Mouse (Mus musculus): Measurements from ENCODE around the gene Plekhh1. TPM values are rescaled to one million over a fixed set of nuclear protein-coding genes. Genes with fewer than 3 reads are reported as not detected.

Plekhh1 gene
- total RNA-seq (2015) (0.22 and 0.25 TPM in 2 replicates), total RNA-seq (2017) (0.24 and 0.25 TPM in 2 replicates)

DNA sequence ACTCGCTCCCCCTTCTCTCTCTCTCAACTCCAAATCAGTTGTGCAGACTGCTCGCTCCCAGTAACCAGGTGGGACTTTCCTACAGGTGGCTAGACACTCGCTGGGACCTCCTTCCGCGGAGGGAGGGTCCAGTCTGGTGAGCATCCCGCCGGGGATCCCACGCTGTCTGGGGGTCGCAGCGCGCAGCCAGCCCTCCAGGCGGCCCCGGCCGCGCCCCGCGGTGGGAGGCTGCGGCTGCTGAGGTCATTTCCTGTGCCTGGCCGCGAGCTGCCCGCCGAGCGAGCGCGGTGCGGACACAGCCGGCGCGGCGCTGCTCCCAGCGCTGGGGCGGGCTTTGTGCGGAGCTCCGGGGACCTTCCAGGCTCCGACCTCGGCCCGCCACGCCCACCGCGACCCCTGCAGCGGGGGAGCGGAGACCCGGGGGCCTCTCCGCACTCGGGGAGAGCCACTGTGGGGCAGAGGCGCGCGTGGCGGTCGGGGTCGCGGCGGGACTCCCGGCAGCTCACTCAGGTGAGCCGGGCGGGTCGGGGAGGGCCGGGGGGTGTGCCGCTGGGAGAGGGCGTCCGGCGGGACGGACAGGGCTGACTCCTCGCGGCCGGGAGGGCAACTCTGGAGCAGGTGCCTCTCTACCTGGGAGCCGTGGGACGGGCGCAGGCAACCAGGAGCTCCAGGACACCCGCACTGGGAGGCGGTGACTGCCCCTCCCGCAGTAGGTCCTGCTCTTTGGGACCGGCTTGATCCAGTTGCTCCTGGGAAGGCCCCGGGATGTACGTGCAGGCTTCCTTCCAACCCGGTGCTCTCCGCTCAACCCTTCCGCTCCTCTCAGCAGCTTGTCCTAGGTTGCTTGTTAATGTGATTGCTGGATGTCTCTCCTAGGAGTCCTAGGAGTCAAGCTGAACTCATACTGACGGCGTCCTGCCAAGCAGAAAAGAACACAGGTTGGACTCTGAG is at the start of gene Plekhh1:
Gene Plekhh1 (plus strand): TSS at position 253 of the 951 bp plus-strand sequence.
- ATAC-seq (replicated peaks; ENCODE audit: poor library complexity) = peak; percentile 67

DNA sequence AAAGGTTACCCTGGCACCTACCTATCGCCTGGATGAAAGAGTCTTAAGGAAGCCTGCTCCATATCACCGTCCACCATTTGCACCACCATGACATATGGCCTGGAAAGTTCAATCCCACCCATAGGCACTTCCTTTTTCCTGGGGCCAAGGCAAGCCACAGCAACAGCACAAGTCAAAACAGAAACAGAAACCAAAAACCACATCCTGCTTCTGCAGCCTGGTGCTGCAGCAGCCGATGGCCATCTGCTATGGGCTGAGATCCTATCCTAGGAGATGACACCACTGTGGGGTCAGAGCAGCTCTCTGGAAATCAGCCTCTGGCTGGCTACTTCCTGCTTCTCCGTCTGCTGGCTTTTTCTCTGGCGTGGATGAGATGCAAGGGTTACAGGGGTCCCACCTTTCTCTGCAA is 48.3 kb upstream of the Plekhh1 start:
- ATAC-seq (replicated peaks; ENCODE audit: poor library complexity) = peak; percentile 87

DNA sequence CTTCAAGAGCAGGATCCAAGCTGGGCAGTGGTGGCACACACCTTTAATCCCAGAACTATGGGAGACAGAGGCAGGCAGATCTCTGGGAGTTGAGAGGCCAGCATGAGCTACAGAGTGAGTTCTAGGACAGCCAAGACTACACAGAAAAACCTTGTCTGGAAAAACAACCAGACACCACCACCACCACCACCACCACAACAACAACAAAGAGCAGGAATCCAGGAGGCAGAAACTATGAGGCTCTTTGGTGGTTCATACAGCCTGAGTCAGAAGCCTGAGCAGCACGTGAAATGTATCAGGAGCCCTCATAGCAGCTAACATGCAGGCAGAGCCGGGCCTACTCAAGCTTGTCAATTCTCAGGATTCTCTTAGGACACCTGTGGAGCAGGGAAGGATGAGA is 47.8 kb upstream of the Plekhh1 start:
- no peak for ATAC-seq (replicated peaks; ENCODE audit: poor library complexity)

DNA sequence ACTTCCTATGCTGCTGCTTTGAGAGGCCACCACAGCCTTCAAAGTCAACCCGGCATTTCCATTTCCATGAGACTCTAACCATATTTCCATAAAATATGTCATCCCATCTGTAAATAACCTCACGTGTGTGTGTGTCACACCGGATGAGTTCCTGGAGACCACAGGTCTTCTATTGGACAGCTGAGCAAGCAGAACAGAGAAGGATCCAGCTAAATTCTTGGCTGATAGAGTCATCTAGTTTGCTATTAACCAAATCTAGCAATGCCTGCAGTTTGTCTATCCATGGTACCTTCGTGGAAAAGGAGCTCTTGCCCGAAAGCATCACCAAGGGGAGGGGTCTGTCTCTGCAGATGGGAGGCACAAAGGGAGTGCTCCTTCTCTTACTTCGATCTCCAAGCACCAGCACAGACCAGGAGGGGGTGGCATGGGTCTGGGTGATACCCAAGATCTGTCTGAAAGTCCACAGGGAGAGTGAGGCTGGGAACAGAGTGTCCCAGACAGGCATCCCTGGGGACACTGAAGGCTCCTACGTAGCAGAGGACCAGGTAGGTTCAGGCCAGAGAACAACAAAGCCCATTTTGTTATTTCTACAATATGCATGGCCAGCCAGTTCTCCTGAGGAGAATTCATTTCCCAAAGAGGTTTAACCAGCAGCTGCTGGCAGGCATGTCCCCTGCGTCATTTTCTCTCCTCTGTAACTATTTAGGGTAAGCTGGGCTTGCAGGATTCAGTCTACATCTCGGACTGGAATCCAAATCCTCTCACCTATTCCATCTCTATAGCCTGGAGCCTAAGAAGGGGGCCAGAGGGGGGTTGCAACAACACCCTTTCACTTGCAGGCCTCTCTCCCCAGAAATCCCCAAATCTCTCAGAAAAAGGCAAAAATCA is 46.8 kb upstream of the Plekhh1 start:
- ATAC-seq (replicated peaks; ENCODE audit: poor library complexity) = no peak

DNA sequence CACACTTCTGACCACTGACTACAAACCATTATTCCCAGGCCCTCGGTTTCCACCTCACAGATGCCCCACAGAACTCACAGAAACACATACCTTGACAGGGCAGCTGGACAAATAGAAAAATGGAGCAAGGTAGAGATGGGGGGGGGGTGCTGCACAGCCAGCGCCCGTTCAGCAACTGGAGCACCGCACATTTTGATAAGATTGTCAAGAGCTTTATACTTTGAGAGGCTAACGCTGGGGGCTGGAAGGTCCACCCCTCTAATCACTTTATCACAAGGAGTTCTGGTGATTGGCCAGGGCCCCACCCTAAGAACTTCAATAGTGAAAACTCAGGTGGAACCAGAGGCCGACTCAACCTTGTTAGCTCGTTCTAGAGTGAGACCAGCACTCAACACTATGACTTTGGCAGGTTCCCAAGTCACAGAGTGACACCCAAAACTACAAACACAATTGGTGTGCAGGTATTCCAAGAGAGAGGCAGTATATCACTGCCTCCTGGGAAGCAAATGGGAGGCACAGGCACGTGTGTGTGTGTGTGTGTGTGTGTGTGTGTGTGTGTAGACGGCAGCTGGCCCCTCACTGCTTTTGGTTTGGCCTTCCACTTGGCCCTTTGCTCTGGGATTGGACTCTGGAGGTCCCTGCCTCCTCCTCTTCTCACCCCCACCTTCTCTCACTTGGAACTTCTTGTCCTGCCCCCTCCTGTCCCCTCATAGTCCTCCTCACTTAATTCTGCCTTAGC is 45.5 kb upstream of the Plekhh1 start:
- 0 out of 2 replicates have a peak, but pooled peaks have one; percentile 9 for ATAC-seq (replicated peaks; ENCODE audit: poor library complexity)

DNA sequence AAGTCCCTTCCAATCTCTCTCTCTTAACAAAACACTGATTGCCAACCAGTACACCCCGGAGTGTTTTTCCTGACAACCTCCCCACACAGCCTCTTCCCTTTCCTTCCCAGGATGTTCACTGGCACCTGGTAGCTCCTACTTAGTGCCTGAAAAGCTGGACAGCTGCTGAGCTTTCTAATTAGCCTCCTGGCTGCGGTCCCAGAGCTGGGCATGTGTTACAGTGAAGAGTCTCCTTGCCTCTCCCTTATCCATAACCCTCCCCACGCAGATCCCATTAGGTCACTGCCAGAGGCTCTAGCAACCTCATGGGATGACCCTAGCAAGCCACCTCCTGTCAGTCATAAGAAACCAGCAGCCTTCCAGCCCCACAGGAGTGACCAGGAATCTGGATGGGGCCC is 44.9 kb upstream of the Plekhh1 start:
- no peak for ATAC-seq (replicated peaks; ENCODE audit: poor library complexity)

DNA sequence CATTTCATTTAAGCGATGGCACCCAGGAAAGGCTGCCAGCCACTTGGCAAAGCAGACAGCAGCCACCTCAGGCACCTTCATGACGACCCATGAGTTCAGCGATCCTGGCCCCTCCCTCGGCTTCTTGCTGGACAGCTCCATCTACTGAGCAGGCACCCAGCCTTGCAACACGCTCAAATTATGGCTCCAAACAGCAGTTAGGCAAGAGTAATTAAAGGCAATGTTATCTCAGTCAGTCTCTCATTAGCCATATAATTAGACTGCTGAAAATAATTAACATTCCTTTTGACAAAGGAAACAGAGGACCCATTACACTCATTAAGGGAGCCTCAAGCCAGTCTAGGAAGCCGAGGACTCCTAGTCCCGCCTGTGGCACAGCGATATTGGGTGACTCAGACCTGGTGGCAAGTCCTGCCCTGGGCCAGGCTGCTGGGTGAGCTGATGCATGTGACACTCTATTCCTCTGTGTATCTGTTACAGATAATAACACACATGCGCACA is 41.3 kb upstream of the Plekhh1 start:
- peak; percentile 73 for ATAC-seq (replicated peaks; ENCODE audit: poor library complexity)

DNA sequence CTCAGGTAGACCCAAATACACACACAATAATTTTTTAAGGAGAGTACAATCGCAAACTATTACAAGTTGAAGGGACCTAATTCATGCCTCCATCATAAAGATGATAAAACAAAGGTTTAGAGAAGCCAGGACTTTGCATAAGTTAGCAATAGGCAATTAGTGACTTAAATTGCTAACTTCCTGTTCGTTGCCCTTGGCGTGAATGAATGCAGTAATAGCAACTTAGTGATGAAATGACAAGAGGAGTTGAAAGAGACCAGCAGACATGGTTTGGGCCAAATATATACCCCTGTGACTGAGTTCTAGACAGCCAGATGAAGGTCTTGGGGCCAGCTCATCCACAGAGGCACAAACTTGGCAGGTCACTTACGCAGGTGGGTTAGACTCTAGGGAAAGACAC is 32.7 kb upstream of the Plekhh1 start:
- no peak for ATAC-seq (replicated peaks; ENCODE audit: poor library complexity)

DNA sequence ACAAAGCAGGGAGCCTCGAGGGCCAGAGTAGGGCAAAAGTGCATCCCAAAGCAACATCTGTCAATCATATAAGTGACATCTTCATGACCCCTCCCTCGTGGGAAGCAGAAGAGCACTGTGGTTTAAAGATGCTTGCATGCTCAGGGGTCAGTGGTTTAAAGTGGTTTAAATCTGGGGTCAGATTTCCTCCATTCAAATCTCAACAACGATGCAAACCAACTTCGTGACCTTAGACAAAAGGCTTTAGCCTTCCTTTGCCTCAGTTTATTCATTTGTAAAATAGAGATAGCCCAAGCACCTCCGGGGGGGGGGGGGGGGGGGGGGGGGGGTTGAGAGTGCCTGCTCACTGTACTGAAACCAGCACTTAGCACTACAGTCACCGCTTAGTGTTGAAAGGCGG is 32.3 kb upstream of the Plekhh1 start:
- ATAC-seq (replicated peaks; ENCODE audit: poor library complexity) = no peak

DNA sequence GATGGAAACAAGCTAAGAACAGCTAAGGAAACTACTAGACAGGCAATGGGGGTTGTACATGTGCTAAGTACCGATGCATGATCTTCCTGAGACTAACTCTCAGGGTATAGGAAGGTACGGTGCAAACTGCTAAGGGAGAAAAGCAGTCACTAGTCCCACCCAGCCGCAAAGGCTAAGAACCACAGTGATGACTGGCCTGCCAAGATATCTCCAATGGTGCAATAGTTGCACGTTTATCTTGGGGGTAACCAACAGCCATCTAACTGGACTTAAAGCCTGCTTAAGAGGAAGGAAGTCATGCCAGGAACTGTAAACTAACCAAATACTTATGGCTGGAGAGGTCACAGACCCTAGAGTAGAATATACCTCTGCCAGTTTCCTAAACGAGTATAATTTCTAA is 26.6 kb upstream of the Plekhh1 start:
- ATAC-seq (replicated peaks; ENCODE audit: poor library complexity) = peak; percentile 76

DNA sequence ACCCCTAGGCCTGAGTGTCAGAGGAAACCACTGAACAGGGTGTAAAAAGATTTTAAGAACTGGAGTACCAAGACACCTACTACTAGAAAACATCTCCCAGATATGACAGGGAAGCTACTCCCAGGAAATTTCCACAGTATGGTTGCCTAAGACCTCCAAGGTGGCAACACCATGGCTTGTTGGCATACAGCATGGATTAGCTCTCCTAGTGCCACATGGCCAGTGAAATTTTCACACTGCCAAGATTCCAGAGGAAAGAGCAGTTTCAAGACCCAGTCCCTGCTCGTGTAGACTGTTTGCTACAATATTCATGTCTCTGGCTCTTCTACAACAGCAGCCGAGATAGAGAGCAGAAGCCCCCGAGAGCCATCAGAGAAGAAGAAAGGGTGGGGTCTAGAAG is 26.0 kb upstream of the Plekhh1 start:
- ATAC-seq (replicated peaks; ENCODE audit: poor library complexity) = no peak

DNA sequence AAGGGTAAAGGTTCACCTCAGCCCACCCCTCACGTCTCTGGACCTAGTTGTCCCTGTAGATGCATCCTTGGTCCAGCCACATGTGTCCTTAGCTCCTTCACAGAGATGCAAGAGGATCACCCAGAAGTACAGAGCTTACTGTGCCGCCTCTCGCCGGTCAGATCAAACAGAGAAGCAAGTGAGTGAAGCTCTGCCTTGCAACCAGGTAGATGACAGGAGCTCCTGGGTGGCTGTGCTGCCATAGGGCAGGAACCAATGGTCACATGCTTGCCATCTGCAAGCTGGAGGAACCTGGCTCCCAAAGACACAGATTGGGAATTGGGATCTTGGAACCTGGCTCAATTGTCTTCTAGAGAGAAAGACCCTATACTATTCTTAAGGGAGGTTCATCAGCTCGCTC is 23.5 kb upstream of the Plekhh1 start:
- ATAC-seq (replicated peaks; ENCODE audit: poor library complexity) = no peak

DNA sequence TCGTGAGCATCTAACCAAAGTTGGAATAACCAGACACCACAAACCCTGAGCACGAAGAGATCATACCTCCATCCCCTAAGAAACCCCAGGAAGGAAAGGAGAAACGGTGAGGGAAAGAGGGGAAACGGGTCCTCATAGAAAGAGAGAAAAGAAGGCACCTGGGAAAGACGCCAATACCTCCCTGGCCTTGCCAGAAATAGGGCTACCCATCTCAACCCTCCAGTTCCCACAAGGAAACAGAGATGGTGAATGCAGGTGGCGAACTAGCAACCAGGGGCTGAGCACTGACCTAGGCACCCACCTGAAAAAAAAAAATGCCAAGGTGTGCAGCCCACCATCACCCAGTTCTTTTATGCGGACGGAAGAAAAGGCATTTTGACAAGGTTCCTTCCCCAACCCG is 22.9 kb upstream of the Plekhh1 start:
- ATAC-seq (replicated peaks; ENCODE audit: poor library complexity) = no peak

DNA sequence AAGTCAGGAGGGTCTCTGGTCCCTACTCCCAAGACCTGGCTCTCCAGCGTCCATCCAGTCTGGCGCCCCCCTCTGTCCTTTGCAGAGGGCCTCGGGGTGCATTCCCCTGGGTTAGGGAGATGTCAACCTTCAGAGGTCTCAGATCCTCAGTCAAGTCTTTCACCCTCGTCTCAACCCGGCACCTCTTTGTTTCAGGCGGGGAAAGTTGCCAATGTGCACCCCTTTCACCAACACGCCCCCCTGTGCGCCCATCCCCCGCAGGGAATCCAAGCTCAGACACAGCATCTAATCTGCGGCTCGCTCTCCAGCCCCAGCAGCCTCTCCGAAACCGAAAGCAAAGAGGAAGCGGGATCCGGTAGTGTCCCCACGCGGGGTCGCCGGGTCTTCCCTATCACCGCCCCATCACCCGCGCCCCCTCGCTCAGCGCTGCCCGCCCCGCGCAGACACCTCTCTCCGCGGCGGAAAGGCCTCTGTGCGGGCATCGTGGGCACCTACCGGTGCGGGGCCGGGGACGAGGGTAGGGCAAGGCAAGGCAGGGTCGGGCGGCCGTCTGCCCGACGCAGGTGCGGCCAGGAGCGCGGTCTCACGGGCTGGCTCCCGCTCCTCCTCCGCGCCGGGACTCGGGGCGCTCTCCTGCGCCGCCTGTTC is 22.4 kb upstream of the Plekhh1 start:
- ATAC-seq (replicated peaks; ENCODE audit: poor library complexity) = peak; percentile 67

DNA sequence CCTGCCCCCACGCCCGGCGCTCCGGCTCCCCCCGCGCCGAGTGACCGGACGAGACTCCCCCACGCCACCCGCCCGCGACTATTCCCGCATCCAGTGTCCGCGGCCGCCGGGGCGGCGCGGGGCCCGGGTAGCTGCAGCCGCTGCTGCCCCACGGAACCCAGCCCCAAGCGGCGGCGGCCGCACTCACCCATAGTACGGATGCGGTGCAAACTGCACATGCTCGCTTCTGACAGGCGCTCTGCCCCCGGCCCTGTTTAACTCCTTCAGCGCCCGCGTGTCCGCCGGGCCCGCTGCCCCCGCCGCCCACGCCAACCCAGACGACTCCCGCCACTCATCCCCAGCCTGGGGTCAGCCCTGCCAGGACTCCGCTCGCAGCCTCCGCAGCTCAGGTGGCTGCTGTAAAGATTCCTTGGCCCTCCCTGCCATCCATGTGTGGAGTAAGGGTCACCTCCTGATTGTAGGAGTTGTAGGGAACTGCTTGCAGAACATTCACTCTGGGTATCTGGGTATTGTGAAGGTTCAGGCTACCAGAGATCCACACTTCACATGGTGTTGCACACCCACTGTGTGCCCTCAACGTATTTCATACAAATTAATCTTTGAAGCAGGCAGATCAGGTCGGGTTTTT is 21.7 kb upstream of the Plekhh1 start, which contains the start of gene Tmem229b:
Gene Tmem229b (minus strand): TSS at position 502 of the 628 bp plus-strand sequence.
- ATAC-seq (replicated peaks; ENCODE audit: poor library complexity) = peak; percentile 49

DNA sequence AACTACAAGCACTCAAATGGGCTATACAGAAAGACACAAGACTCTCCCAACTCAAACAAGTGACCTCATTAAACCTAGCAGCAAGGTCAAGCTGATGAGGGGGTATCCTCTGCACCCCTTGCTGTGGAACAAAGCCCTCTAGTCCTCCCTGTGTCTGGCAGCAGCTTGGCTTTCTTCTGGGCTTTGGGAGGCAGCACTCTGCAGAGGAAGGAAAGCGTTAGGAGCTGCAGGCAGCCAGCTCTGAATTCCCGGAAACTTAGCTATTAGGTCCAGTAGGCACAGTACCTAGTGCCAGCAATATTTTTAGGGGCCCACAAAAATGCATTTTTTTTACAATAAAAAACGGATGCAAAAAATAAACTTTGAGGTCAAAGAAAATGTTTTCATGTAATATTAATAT is 18.4 kb upstream of the Plekhh1 start:
- no peak for ATAC-seq (replicated peaks; ENCODE audit: poor library complexity)

DNA sequence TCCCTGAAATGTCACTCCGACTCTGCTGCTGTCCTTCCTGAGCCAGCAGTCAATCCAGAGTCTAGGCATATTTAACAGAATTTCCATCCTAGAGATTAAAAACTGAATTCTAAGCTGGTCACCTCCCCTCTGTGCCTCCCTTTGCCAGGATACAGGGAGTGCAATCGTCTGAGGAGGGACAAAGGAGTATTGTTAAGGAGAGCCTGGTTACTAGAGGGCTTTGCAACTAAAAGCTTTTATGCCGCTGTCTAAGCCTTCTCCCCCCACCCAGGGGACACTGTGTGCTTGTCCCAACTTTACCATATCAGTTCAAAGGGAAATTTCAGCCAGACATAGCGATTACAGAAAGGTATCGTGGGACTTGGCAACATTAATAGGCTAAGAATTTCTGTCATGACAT is 12.9 kb upstream of the Plekhh1 start:
- no peak for ATAC-seq (replicated peaks; ENCODE audit: poor library complexity)

DNA sequence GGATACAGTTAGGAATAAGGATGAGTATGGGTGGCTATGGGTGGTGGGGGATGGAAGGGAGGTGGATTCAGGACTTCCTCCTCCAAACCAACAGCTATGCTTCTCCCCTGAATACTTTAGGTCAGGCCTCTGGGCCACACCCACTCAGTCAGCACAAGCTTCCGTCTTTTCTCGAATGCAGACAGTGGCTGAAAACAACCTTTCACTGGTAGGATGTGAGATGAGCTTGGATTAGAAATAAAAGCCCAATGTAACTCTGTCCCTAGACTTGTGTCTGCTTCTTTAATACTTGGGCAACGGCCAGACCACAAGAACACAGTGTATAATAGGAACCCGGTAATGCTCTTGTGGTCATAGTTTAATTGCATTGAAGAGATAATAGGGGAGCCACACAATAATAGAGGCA is 11.0 kb upstream of the Plekhh1 start:
- ATAC-seq (replicated peaks; ENCODE audit: poor library complexity) = peak; percentile 86

DNA sequence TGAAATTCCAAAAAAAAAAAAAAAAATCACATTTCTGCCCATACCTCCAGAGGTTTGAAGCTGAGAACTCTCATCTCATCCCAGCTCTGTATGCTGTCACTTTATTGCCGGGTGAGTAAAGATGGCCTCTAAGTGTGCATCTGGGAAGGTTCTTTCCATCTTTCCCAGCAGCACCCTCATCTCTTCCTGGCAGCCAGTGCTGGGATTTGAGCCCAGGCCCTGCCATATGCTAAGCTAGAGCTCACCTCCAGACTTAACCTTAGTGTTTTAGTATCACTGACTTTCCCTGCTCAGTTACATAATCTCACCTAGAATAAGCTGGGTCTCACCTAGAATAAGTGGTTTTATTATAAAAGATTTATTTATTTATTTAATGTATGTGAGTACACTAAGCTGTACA is 7.1 kb upstream of the Plekhh1 start:
- no peak for ATAC-seq (replicated peaks; ENCODE audit: poor library complexity)

DNA sequence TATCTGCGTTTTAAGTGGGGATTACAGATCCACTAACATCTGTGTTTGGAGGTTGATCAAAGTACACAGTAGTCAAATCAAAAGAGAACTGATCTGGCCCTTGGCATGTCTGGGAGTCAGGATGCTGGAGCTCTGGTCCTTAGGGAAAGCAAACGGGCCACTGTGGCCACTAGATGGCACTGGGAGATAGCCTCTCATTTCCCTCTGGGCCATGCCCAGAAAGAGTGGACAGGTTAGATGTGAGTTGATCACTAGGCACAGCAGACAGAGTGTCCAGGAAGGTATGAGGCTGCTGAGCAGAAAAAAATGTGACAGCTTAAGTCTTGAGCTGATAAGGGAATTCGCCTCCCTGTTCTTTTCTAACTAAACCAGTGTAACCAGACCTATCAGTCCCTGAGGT is 6.1 kb upstream of the Plekhh1 start:
- ATAC-seq (replicated peaks; ENCODE audit: poor library complexity) = peak; percentile 50
